Mouse (Mus musculus): ENCODE measurements at regions not wholly inside any gene's neighbourhood (a gene's known extent, or its start where the extent isn't known, plus 50 kb on each side); places are given as distances from the start of the nearest gene placed in this dataset.

DNA sequence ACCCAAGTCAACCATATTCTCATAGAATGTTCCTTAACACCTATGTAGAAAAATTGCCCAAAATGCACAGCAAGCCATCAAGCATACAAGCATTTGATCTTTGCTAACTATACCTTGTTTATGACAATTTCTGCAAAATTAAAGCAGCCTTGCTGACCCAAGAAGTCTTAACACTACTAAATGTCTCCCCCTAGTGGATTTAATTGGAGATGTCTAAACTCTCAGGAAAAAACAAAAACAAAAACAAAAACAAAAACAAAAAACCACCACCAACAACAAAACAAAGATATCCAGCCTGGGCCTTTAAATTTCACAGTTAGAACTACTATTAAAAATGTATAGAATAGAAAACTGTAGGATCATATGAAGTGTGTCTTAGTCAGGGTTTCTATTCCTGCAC is 69.8 kb upstream of the Nudt7 start:
- ATAC-seq: no peak

- ATAC-seq: no peak
Observed at GRCm38 (mm10) chr8:114072330-114072729, 61.0 kb upstream of the Nudt7 start.

DNA sequence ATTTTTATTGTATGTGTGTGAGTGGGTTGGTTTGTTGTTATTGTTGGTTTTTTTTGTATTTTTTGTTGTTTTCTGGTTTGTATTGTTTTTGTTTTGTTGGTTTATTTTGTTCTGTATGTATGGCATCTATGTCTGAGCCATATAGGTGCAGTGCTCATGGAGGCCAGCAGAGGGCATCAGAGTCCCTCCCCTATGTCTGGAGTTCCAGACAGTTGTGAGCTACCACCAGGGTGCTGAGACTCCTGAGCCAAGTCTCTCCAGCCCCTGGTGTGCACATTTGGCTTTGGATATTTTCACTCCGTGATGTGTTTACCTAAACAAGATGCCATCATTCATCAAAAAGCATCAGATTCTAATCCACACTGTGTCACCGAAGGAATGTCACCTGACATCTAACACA is 59.2 kb upstream of the Nudt7 start:
- peak; percentile 45 for ATAC-seq

- no peak for ATAC-seq
Observed at GRCm38 (mm10) chr8:114076701-114077100, 56.7 kb upstream of the Nudt7 start.

DNA sequence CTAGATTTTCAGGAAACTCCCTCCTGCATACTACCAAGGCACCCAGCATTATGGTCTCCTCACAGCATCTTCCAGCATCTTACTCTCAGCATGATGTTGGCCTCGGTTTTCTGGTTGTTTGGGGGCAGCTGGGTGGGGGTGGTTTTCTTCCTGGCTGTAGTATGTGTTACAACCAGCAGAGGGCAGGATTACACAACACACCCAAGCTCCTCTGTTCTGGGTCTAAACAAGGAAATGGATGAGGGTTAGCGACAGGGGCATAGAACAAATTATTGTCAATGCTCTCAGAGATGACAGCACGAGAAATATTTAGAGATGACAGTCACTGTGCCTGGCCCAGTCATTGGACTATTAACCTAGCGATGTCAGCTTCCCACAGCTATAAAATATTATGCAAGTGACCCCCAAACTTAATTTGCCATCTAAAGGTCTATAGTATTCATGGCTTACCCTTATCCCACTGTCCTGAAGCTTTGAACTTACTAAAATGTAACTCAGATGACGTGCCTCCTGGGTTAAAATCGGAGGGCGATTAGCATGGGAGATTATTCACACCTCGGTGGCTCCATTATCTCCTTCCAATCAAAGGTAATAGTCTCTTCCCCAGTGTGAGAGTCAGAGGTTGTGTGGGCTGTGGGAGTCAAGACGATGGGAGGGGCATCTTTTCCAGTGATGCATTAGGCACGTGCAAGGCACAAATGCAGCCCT is 52.2 kb upstream of the Nudt7 start:
- peak; percentile 81 for ATAC-seq

GRCm38 (mm10) chr8:114081757-114082059 is 51.6 kb upstream of the Nudt7 start:
- no peak for ATAC-seq

Measured in CD4-positive, CD25-positive, alpha-beta regulatory T cell, adult 4 months (primary cell).